9 mouse cellular contexts compared by ENCODE assay signal in genomic region chr3:144242025-144242673, GRCm38 (mm10). TPM values are rescaled to one million over a fixed set of nuclear protein-coding genes. Genes with fewer than 3 reads are reported as not detected.
A peak's percentile ranks its signal among the peaks of the same experiment; 100 is the strongest.
DNase-seq lines count a peak whose midpoint lies in the region; TF ChIP-seq lines count a peak whose summit lies in the region.
"Had no signal": no experiment of that assay in that cellular context is flagged by ENCODE, and none has a peak within 500 bp of the region (broad histone marks: within the 10 kb centered on the region; RNA-seq: fewer than 3 reads in every experiment).

No protein-coding gene starts in this region.

- DNase-seq in MEL (ENCODE audit: low read depth, low spot score): peak; percentile 71
- peak; percentile 90 for DNase-seq in brain, embryonic 14.5 days (ENCODE audit: low read depth)
- DNase-seq in forebrain, embryonic 10.5 days (ENCODE audit: extremely low spot score, low spot score): peak; percentile 66
- peak; percentile 83 for DNase-seq in heart, postnatal 4 days
- DNase-seq in layer of hippocampus, adult 9-11 months: peak; percentile 70
- DNase-seq in lung, postnatal 36 days: peak; percentile 90
- DNase-seq in right cerebral cortex, postnatal 10 days (ENCODE audit: low spot score in 2 of 2): peak; percentile 81 to 89
- peak; percentile 35 for DNase-seq in urinary bladder, postnatal 10 days (ENCODE audit: low spot score)

- no peaks in the 10 kb centered on the region for H3K36me3 ChIP-seq in MEL (ENCODE audit: control insufficient read depth in 1 of 2, insufficient read depth in 2 of 2, low read length in 2 of 2)
- H3K36me3 ChIP-seq in forebrain, embryonic 10.5 days (replicated peaks): no peaks in the 10 kb centered on the region
- H3K36me3 ChIP-seq: limb, embryonic 13.5 days had no signal

- 26% methylated on average over 15 of the region's 15 CpGs for WGBS in forebrain, embryonic 10.5 days

- H3K9me3 ChIP-seq in MEL (replicated peaks; ENCODE audit: insufficient read depth, low read length): no peaks in the 10 kb centered on the region
- H3K9me3 ChIP-seq in forebrain, embryonic 10.5 days: no peaks in the 10 kb centered on the region; the same call in 1 of the 2 replicates
- H3K9me3 ChIP-seq: limb, embryonic 13.5 days had no signal

- TF ChIP-seq CTCF in MEL (IDR thresholded peaks at IDR 0.05 in 2 of 3, conservative IDR thresholded peaks at IDR 0.05 in 1 of 3; ENCODE audit: control insufficient read depth in 1 of 3, insufficient read depth in 1 of 3, low read depth in 2 of 3, low read length in 3 of 3, poor library complexity in 1 of 3, severe bottlenecking in 1 of 3): peak; percentile 61 to 83 (median 82)
- peak; percentile 89 for TF ChIP-seq CTCF in brain, embryonic 14.5 days (IDR thresholded peaks at IDR 0.05; ENCODE audit: borderline replicate concordance, extremely low read depth, insufficient read depth, insufficient read length)

- peak; percentile 90 for TF ChIP-seq RAD21 in MEL (IDR thresholded peaks at IDR 0.05; ENCODE audit: low read depth, low read length)

- H3K4me3 ChIP-seq in MEL (ENCODE audit: control insufficient read depth in 1 of 2, insufficient read depth in 1 of 2, low read depth in 2 of 2, low read length in 2 of 2): no peak overlapping the region
- H3K4me3 ChIP-seq in forebrain, embryonic 10.5 days: no peak overlapping the region
- H3K4me3 ChIP-seq: limb, embryonic 13.5 days had no signal

- no peak overlapping the region for H3K9ac ChIP-seq in MEL (ENCODE audit: control insufficient read depth, low read depth, low read length, poor library complexity, severe bottlenecking)
- H3K9ac ChIP-seq: limb, embryonic 13.5 days had no signal

- TF ChIP-seq POLR2A in MEL (IDR thresholded peaks at IDR 0.05; ENCODE audit: control insufficient read depth in 1 of 2, insufficient read depth in 1 of 2, low read depth in 1 of 2, low read length in 2 of 2, poor library complexity in 1 of 2): no peak
- no peak for TF ChIP-seq POLR2A in brain, embryonic 14.5 days (IDR thresholded peaks at IDR 0.05; ENCODE audit: borderline replicate concordance, extremely low read depth, insufficient read depth, insufficient read length, poor library complexity, severe bottlenecking)

- TF ChIP-seq EP300 in MEL (IDR thresholded peaks at IDR 0.05; ENCODE audit: low read depth in 1 of 2, low read length in 2 of 2): no peak

- H3K4me1 ChIP-seq in MEL (ENCODE audit: control insufficient read depth in 1 of 2, insufficient read depth in 2 of 2, low read length in 2 of 2): no peaks in the 10 kb centered on the region
- no peaks in the 10 kb centered on the region for H3K4me1 ChIP-seq in forebrain, embryonic 10.5 days

- H3K27ac ChIP-seq in MEL (ENCODE audit: control insufficient read depth, low read depth, low read length): no peak overlapping the region
- H3K27ac ChIP-seq in forebrain, embryonic 10.5 days: no peak overlapping the region
- H3K27ac ChIP-seq: limb, embryonic 13.5 days had no signal

- no peaks in the 10 kb centered on the region for H3K27me3 ChIP-seq in MEL (ENCODE audit: control insufficient read depth in 1 of 2, insufficient read depth in 2 of 2, low read length in 2 of 2)
- H3K27me3 ChIP-seq in forebrain, embryonic 10.5 days (ENCODE audit: poor library complexity, severe bottlenecking): peaks cover 37% of the 10 kb centered on the region
- H3K27me3 ChIP-seq: limb, embryonic 13.5 days had no signal

- H3K79me2 ChIP-seq in MEL (ENCODE audit: control insufficient read depth, insufficient read depth, low read length, poor library complexity): no peaks in the 10 kb centered on the region

TF ChIP-seq in MEL, 35 proteins besides CTCF, POLR2A, EP300 and RAD21:
- TF ChIP-seq TCF12 (IDR thresholded peaks at IDR 0.05; ENCODE audit: low read depth, low read length): no peak
- peak; percentile 71 for TF ChIP-seq ZC3H11A (IDR thresholded peaks at IDR 0.05; ENCODE audit: low read depth, low read length)
- no peak for TF ChIP-seq GABPA (IDR thresholded peaks at IDR 0.05; ENCODE audit: low read depth, low read length)
- TF ChIP-seq SMC3 (IDR thresholded peaks at IDR 0.05; ENCODE audit: low read depth, low read length): peak; percentile 87

RNA-seq across cellular contexts. Expression of gene Lmo4, which starts 37.1 kb away (rescaled TPM):
- total RNA-seq in MEL (2012; rRNA removed): 13.7 and 14.9 TPM in 2 replicates
- polyA plus RNA-seq in MEL (2012; ENCODE audit: insufficient read depth in 1 of 2, insufficient read length in 2 of 2, low read depth in 1 of 2, low replicate concordance in 2 of 2, missing spikeins in 1 of 2): 10 to 100 TPM in 1 of 2 experiments, not detected in 1; 29.3 TPM
- 155 and 177 TPM in 2 replicates for polyA plus RNA-seq in brain, embryonic 14.5 days (2012; rRNA removed)
- 31.6 and 36.2 TPM in 2 replicates for polyA plus RNA-seq in forebrain, embryonic 10.5 days (2016; fragmentation: Nextera tagmentation; extraction: Ambion mirVana)
- total RNA-seq in heart, postnatal 4 days (2021): 10 to 100 TPM; 46.8 to 51.0 TPM

Comparison
In these comparisons a context has a peak if more than half of its experiments do, and no peak if none do; other contexts are left out.
1. DNase-seq: peak in every context shown above with its lines; median percentile 90 in brain, embryonic 14.5 days; 90 in lung, postnatal 36 days; 85 in right cerebral cortex, postnatal 10 days; 83 in heart, postnatal 4 days; 71 in MEL; 70 in layer of hippocampus, adult 9-11 months; 66 in forebrain, embryonic 10.5 days; 35 in urinary bladder, postnatal 10 days.